Mouse (Mus musculus): ENCODE data around the gene Tyro3.

- TF ChIP-seq CTCF (IDR thresholded peaks at IDR 0.05; ENCODE audit: borderline replicate concordance, insufficient read depth, low read length) (no peak), POLR2A (IDR thresholded peaks at IDR 0.05; ENCODE audit: low read depth, low read length) (no peak)
These were observed 19.5 kb downstream of the Tyro3 start for GRCm38 (mm10) chr2:119817047-119817446.

Measured in embryonic fibroblast, embryonic 13.5 days (primary cell).